Mouse (Mus musculus): ENCODE results near the gene Oaf. TPM values are rescaled to one million over a fixed set of nuclear protein-coding genes. Genes with fewer than 3 reads are reported as not detected.

Gene Oaf
- polyA plus RNA-seq, 1 experiment from 2014 or later, result 59.3 TPM

GRCm38 (mm10) chr9:43251786-43252185 is 12.1 kb upstream of the Oaf start:
- H3K9me3 ChIP-seq (ENCODE audit: low read length), result no peaks in the 10 kb centered on the region
- 66% methylated on average over 2 of the region's 2 CpGs for WGBS (ENCODE audit: insufficient replicate concordance)

GRCm38 (mm10) chr9:43246738-43247180 is 7.0 kb upstream of the Oaf start:
- no peaks in the 10 kb centered on the region for H3K36me3 ChIP-seq (replicated peaks; ENCODE audit: insufficient read depth, low read length)
- peaks cover 32% of the 10 kb centered on the region for H3K4me1 ChIP-seq (ENCODE audit: insufficient read depth)
- TF ChIP-seq CTCF (IDR thresholded peaks at IDR 0.05; ENCODE audit: low read depth) (no peak), EP300 (IDR thresholded peaks at IDR 0.05; ENCODE audit: low read depth) (no peak)
- 12% methylated on average over 10 of the region's 10 CpGs for WGBS (ENCODE audit: insufficient replicate concordance)
- peak overlapping the region; percentile 57; the same call in 1 of the 2 replicates for H3K27ac ChIP-seq (ENCODE audit: low read depth)
- no peaks in the 10 kb centered on the region for H3K27me3 ChIP-seq (ENCODE audit: insufficient read depth, low read length)
- no peak overlapping the region for H3K4me3 ChIP-seq (ENCODE audit: low read depth, low read length)
- H3K4me2 ChIP-seq (ENCODE audit: low read depth, low read length), result peak overlapping the region; percentile 55
- peak; percentile 78 for ATAC-seq
- peak overlapping the region; percentile 26; the same call in 1 of the 2 replicates for H3K9ac ChIP-seq (replicated peaks)
- DNase-seq, result peak; percentile 68
- H3K9me3 ChIP-seq (ENCODE audit: low read length), result no peaks in the 10 kb centered on the region

More at GRCm38 (mm10) chr9:43251786-43252185, 12.1 kb upstream of the Oaf start:
- TF ChIP-seq CTCF (IDR thresholded peaks at IDR 0.05; ENCODE audit: low read depth), result no peak
- no peak for TF ChIP-seq EP300 (IDR thresholded peaks at IDR 0.05; ENCODE audit: low read depth)
- Histone ChIP-seq H3K36me3 (replicated peaks; ENCODE audit: insufficient read depth, low read length) (no peaks in the 10 kb centered on the region), H3K4me2 (ENCODE audit: low read depth, low read length) (no peak overlapping the region), H3K4me1 (ENCODE audit: insufficient read depth) (peaks cover 11% of the 10 kb centered on the region), H3K4me3 (ENCODE audit: low read depth, low read length) (no peak overlapping the region), H3K27me3 (ENCODE audit: insufficient read depth, low read length) (no peaks in the 10 kb centered on the region), H3K9ac (replicated peaks) (no peak overlapping the region), H3K27ac (ENCODE audit: low read depth) (no peak overlapping the region)
- DNase-seq, result no peak
- no peak for ATAC-seq

GRCm38 (mm10) chr9:43245801-43246570 is 6.3 kb upstream of the Oaf start:
- H3K9ac ChIP-seq (replicated peaks), result no peak overlapping the region
- H3K9me3 ChIP-seq (ENCODE audit: low read length), result no peaks in the 10 kb centered on the region
- H3K27me3 ChIP-seq (ENCODE audit: insufficient read depth, low read length), result no peaks in the 10 kb centered on the region
- H3K4me3 ChIP-seq (ENCODE audit: low read depth, low read length), result no peak overlapping the region
- H3K36me3 ChIP-seq (replicated peaks; ENCODE audit: insufficient read depth, low read length), result no peaks in the 10 kb centered on the region
- DNase-seq (no peak), ATAC-seq (no peak)
- H3K4me2 ChIP-seq (ENCODE audit: low read depth, low read length), result no peak overlapping the region
- peaks cover 39% of the 10 kb centered on the region for H3K4me1 ChIP-seq (ENCODE audit: insufficient read depth)
- TF ChIP-seq CTCF (IDR thresholded peaks at IDR 0.05; ENCODE audit: low read depth), result no peak
- TF ChIP-seq EP300 (IDR thresholded peaks at IDR 0.05; ENCODE audit: low read depth), result no peak
- WGBS (ENCODE audit: insufficient replicate concordance), result 48% methylated on average over 7 of the region's 7 CpGs
- no peak overlapping the region for H3K27ac ChIP-seq (ENCODE audit: low read depth)

GRCm38 (mm10) chr9:43242432-43242831 is 2.7 kb upstream of the Oaf start:
- no peak overlapping the region for H3K27ac ChIP-seq (ENCODE audit: low read depth)

GRCm38 (mm10) chr9:43241970-43242369 is 2.3 kb upstream of the Oaf start:
- WGBS (ENCODE audit: insufficient replicate concordance), result 45% methylated on average over 8 of the region's 8 CpGs
- Histone ChIP-seq H3K36me3 (replicated peaks; ENCODE audit: insufficient read depth, low read length) (no peaks in the 10 kb centered on the region), H3K4me2 (ENCODE audit: low read depth, low read length) (0 out of 2 replicates have a peak overlapping the region, but pooled peaks have one; percentile 7), H3K9me3 (ENCODE audit: low read length) (no peaks in the 10 kb centered on the region), H3K27ac (ENCODE audit: low read depth) (no peak overlapping the region), H3K9ac (replicated peaks) (no peak overlapping the region), H3K4me3 (ENCODE audit: low read depth, low read length) (no peak overlapping the region), H3K27me3 (ENCODE audit: insufficient read depth, low read length) (no peaks in the 10 kb centered on the region), H3K4me1 (ENCODE audit: insufficient read depth) (peaks cover 52% of the 10 kb centered on the region)
- no peak for ATAC-seq
- TF ChIP-seq EP300 (IDR thresholded peaks at IDR 0.05; ENCODE audit: low read depth) (no peak), CTCF (IDR thresholded peaks at IDR 0.05; ENCODE audit: low read depth) (no peak)
- no peak for DNase-seq

More at GRCm38 (mm10) chr9:43242432-43242831, 2.7 kb upstream of the Oaf start:
- H3K4me2 ChIP-seq (ENCODE audit: low read depth, low read length), result 0 out of 2 replicates have a peak overlapping the region, but pooled peaks have one; percentile 7
- ATAC-seq, result no peak
- H3K9me3 ChIP-seq (ENCODE audit: low read length), result no peaks in the 10 kb centered on the region
- no peaks in the 10 kb centered on the region for H3K36me3 ChIP-seq (replicated peaks; ENCODE audit: insufficient read depth, low read length)
- WGBS (ENCODE audit: insufficient replicate concordance), result 21% methylated on average over 5 of the region's 5 CpGs
- H3K27me3 ChIP-seq (ENCODE audit: insufficient read depth, low read length), result no peaks in the 10 kb centered on the region
- DNase-seq, result no peak
- H3K9ac ChIP-seq (replicated peaks), result no peak overlapping the region
- H3K4me3 ChIP-seq (ENCODE audit: low read depth, low read length), result no peak overlapping the region
- TF ChIP-seq EP300 (IDR thresholded peaks at IDR 0.05; ENCODE audit: low read depth) (peak; percentile 73), CTCF (IDR thresholded peaks at IDR 0.05; ENCODE audit: low read depth) (no peak)
- H3K4me1 ChIP-seq (ENCODE audit: insufficient read depth), result peaks cover 49% of the 10 kb centered on the region

- Histone ChIP-seq H3K9ac (replicated peaks) (no peak overlapping the region), H3K27me3 (ENCODE audit: insufficient read depth, low read length) (no peaks in the 10 kb centered on the region), H3K4me1 (ENCODE audit: insufficient read depth) (peaks cover 52% of the 10 kb centered on the region), H3K27ac (ENCODE audit: low read depth) (0 out of 2 replicates have a peak overlapping the region, but pooled peaks have one; percentile 35), H3K9me3 (ENCODE audit: low read length) (no peaks in the 10 kb centered on the region), H3K36me3 (replicated peaks; ENCODE audit: insufficient read depth, low read length) (0 out of 2 replicates have a peak, but pooled peaks cover 3% of the 10 kb centered on the region), H3K4me2 (ENCODE audit: low read depth, low read length) (0 out of 2 replicates have a peak overlapping the region, but pooled peaks have one; percentile 2), H3K4me3 (ENCODE audit: low read depth, low read length) (no peak overlapping the region)
- WGBS (ENCODE audit: insufficient replicate concordance), result 36% methylated on average over 4 of the region's 4 CpGs
- ATAC-seq, result no peak
- DNase-seq, result no peak
- TF ChIP-seq EP300 (IDR thresholded peaks at IDR 0.05; ENCODE audit: low read depth), result no peak
- no peak for TF ChIP-seq CTCF (IDR thresholded peaks at IDR 0.05; ENCODE audit: low read depth)
These were observed 1.6 kb upstream of the Oaf start for GRCm38 (mm10) chr9:43241291-43241690.
